In genomic region chr4:63260506-63260905, GRCm38 (mm10) we compare ENCODE assay signal across 16 mouse cellular contexts. TPM values are rescaled to one million over a fixed set of nuclear protein-coding genes. Genes with fewer than 3 reads are reported as not detected.
DNase-seq lines count a peak whose midpoint lies in the region; ATAC-seq and TF ChIP-seq lines count a peak whose summit lies in the region.
"Had no signal": no experiment of that assay in that cellular context is flagged by ENCODE, and none has a peak within 500 bp of the region (broad histone marks: within the 10 kb centered on the region; RNA-seq: fewer than 3 reads in every experiment).

No protein-coding gene starts in this region.

- H3K27ac ChIP-seq in heart, embryonic 13.5 days (replicated peaks), result peak overlapping the region; percentile 72
- H3K27ac ChIP-seq in heart, adult 2 months, result no peak overlapping the region
- H3K27ac ChIP-seq in limb, embryonic 13.5 days, result no peak overlapping the region
- H3K27ac ChIP-seq in limb, embryonic 10.5 days, result no peak overlapping the region
- no peak overlapping the region; the same call in 1 of the 2 replicates for H3K27ac ChIP-seq in embryonic facial prominence, embryonic 14.5 days (replicated peaks; ENCODE audit: low read depth, low read length)
- no peak overlapping the region for H3K27ac ChIP-seq in intestine, postnatal 0 days (ENCODE audit: low read depth, low read length)
- H3K27ac ChIP-seq: kidney, postnatal 0 days; midbrain, embryonic 12.5 days had no signal

- H3K4me1 ChIP-seq in heart, embryonic 13.5 days, result peaks cover 30% of the 10 kb centered on the region
- peaks cover 2% of the 10 kb centered on the region; the same call in 1 of the 2 replicates for H3K4me1 ChIP-seq in heart, adult 2 months (ENCODE audit: control insufficient read depth, insufficient read depth, low read length)
- H3K4me1 ChIP-seq in limb, embryonic 13.5 days, result peaks cover 23% of the 10 kb centered on the region
- peaks cover 20% of the 10 kb centered on the region for H3K4me1 ChIP-seq in limb, embryonic 10.5 days
- no peaks in the 10 kb centered on the region for H3K4me1 ChIP-seq in embryonic facial prominence, embryonic 14.5 days (ENCODE audit: control insufficient read depth, insufficient read depth, low read length)
- no peaks in the 10 kb centered on the region for H3K4me1 ChIP-seq in intestine, postnatal 0 days (replicated peaks; ENCODE audit: control insufficient read depth, insufficient read depth, low read length)

- no peak for DNase-seq in heart, adult 2 months
- no peak for DNase-seq in limb, embryonic 10.5 days (ENCODE audit: low spot score)
- peak; percentile 28 for DNase-seq in embryonic facial prominence, embryonic 14.5 days (ENCODE audit: low spot score)
- no peak for DNase-seq in embryo, embryonic 11 days
- DNase-seq: cerebellum, adult 11-12 months; gastrocnemius, postnatal 36 days; lung, adult 18-20 months; right cerebral cortex, postnatal 14 days; thymus, adult 2 months had no signal

- H3K4me3 ChIP-seq in heart, embryonic 13.5 days, result no peak overlapping the region
- H3K4me3 ChIP-seq in heart, adult 2 months, result no peak overlapping the region
- H3K4me3 ChIP-seq in limb, embryonic 13.5 days, result no peak overlapping the region
- H3K4me3 ChIP-seq in limb, embryonic 10.5 days, result no peak overlapping the region
- no peak overlapping the region for H3K4me3 ChIP-seq in embryonic facial prominence, embryonic 14.5 days (ENCODE audit: low read depth, low read length)
- no peak overlapping the region for H3K4me3 ChIP-seq in intestine, postnatal 0 days (ENCODE audit: low read depth, low read length)
- H3K4me3 ChIP-seq: midbrain, embryonic 12.5 days; myocyte had no signal

- TF ChIP-seq CTCF in heart, adult 2 months (IDR thresholded peaks at IDR 0.05), result no peak
- TF ChIP-seq CTCF in intestine, postnatal 0 days (IDR thresholded peaks at IDR 0.05; ENCODE audit: low read depth), result no peak

- peak; percentile 81 for ATAC-seq in heart, embryonic 13.5 days (ENCODE audit: extremely low read depth, insufficient number of reproducible peaks, low FRiP score, low TSS enrichment)
- peak; percentile 46; the same call in 1 of the 2 replicates for ATAC-seq in limb, embryonic 13.5 days (ENCODE audit: low FRiP score, low read depth)
- peak; percentile 48; the same call in 1 of the 2 replicates for ATAC-seq in embryonic facial prominence, embryonic 14.5 days (ENCODE audit: low read depth)
- ATAC-seq in intestine, postnatal 0 days, result peak; percentile 67

- H3K9me3 ChIP-seq in heart, embryonic 13.5 days, result no peaks in the 10 kb centered on the region
- no peaks in the 10 kb centered on the region for H3K9me3 ChIP-seq in limb, embryonic 13.5 days
- no peaks in the 10 kb centered on the region for H3K9me3 ChIP-seq in limb, embryonic 10.5 days (replicated peaks)
- H3K9me3 ChIP-seq in embryonic facial prominence, embryonic 14.5 days (ENCODE audit: control insufficient read depth, low read length), result no peaks in the 10 kb centered on the region
- H3K9me3 ChIP-seq in intestine, postnatal 0 days (ENCODE audit: control insufficient read depth), result no peaks in the 10 kb centered on the region
- H3K9me3 ChIP-seq: midbrain, embryonic 12.5 days had no signal

- TF ChIP-seq POLR2A in heart, adult 2 months (IDR thresholded peaks at IDR 0.05; ENCODE audit: insufficient read depth, low read depth, low read length), result no peak

- intact Hi-C loops in heart, adult 2 months (cut with DNase I), result no loop called here

- WGBS in heart, embryonic 13.5 days, result 33% methylated on average over 10 of the region's 10 CpGs
- WGBS in heart, adult 2 months, result 47% methylated on average over 10 of the region's 10 CpGs
- WGBS in limb, embryonic 13.5 days, result 84% methylated on average over 10 of the region's 10 CpGs
- 94% methylated on average over 10 of the region's 10 CpGs for WGBS in limb, embryonic 10.5 days
- 69% methylated on average over 10 of the region's 10 CpGs for WGBS in embryonic facial prominence, embryonic 14.5 days
- WGBS in intestine, postnatal 0 days, result 45% methylated on average over 10 of the region's 10 CpGs

- no peak overlapping the region for H3K9ac ChIP-seq in heart, embryonic 13.5 days
- no peak overlapping the region for H3K9ac ChIP-seq in heart, adult 2 months (ENCODE audit: low read depth, low read length)
- H3K9ac ChIP-seq in limb, embryonic 13.5 days, result no peak overlapping the region; the same call in 1 of the 2 replicates
- no peak overlapping the region for H3K9ac ChIP-seq in embryonic facial prominence, embryonic 14.5 days (ENCODE audit: low read depth, low read length)
- no peak overlapping the region for H3K9ac ChIP-seq in intestine, postnatal 0 days (ENCODE audit: low read depth, low read length)
- H3K9ac ChIP-seq: midbrain, embryonic 12.5 days had no signal

- no peak for TF ChIP-seq EP300 in heart, adult 2 months (IDR thresholded peaks at IDR 0.05; ENCODE audit: insufficient read depth, low read depth, low read length)

- peaks cover 9% of the 10 kb centered on the region for H3K36me3 ChIP-seq in heart, embryonic 13.5 days
- no peaks in the 10 kb centered on the region for H3K36me3 ChIP-seq in heart, adult 2 months (ENCODE audit: control insufficient read depth, insufficient read depth, low read length)
- peaks cover 86% of the 10 kb centered on the region for H3K36me3 ChIP-seq in limb, embryonic 13.5 days
- peaks cover 43% of the 10 kb centered on the region for H3K36me3 ChIP-seq in limb, embryonic 10.5 days
- peaks cover 57% of the 10 kb centered on the region for H3K36me3 ChIP-seq in embryonic facial prominence, embryonic 14.5 days (ENCODE audit: control insufficient read depth, insufficient read depth, low read length)
- peaks cover 21% of the 10 kb centered on the region; the same call in 1 of the 2 replicates for H3K36me3 ChIP-seq in intestine, postnatal 0 days (ENCODE audit: control insufficient read depth, insufficient read depth)
- H3K36me3 ChIP-seq: midbrain, embryonic 12.5 days had no signal

- H3K79me2 ChIP-seq in heart, adult 2 months (replicated peaks; ENCODE audit: control insufficient read depth, insufficient read depth, low read length), result no peaks in the 10 kb centered on the region

- peak overlapping the region; percentile 1; the same call in 1 of the 2 replicates for H3K4me2 ChIP-seq in heart, embryonic 13.5 days
- H3K4me2 ChIP-seq in limb, embryonic 13.5 days (replicated peaks), result no peak overlapping the region
- no peak overlapping the region for H3K4me2 ChIP-seq in embryonic facial prominence, embryonic 14.5 days (ENCODE audit: low read depth, low read length)
- H3K4me2 ChIP-seq in intestine, postnatal 0 days (replicated peaks; ENCODE audit: low read depth), result no peak overlapping the region
- H3K4me2 ChIP-seq: midbrain, embryonic 12.5 days had no signal

- H3K27me3 ChIP-seq in heart, embryonic 13.5 days (replicated peaks), result no peaks in the 10 kb centered on the region
- H3K27me3 ChIP-seq in heart, adult 2 months (ENCODE audit: control insufficient read depth, insufficient read depth, low read length), result no peaks in the 10 kb centered on the region
- no peaks in the 10 kb centered on the region for H3K27me3 ChIP-seq in limb, embryonic 13.5 days
- no peaks in the 10 kb centered on the region for H3K27me3 ChIP-seq in limb, embryonic 10.5 days (ENCODE audit: low read depth, poor library complexity, severe bottlenecking)
- H3K27me3 ChIP-seq in embryonic facial prominence, embryonic 14.5 days (replicated peaks; ENCODE audit: control insufficient read depth, insufficient read depth, low read length), result no peaks in the 10 kb centered on the region
- no peaks in the 10 kb centered on the region for H3K27me3 ChIP-seq in intestine, postnatal 0 days (replicated peaks; ENCODE audit: control insufficient read depth, insufficient read depth, low read length)
- H3K27me3 ChIP-seq: midbrain, embryonic 12.5 days had no signal

RNA-seq across cellular contexts. Expression of gene Col27a1, which starts 46.7 kb away (rescaled TPM):
- 3.7 and 4.2 TPM in 2 replicates for polyA plus RNA-seq in heart, embryonic 13.5 days (2015; fragmentation: Nextera tagmentation; extraction: Ambion mirVana)
- total RNA-seq in heart, adult 2 months (2021), result 1 to 10 TPM in 1 of 2 experiments, under 1 TPM in 1; 0.86 to 1.8 TPM
- 3.1 and 3.8 TPM in 2 replicates for polyA plus RNA-seq in heart, adult 2 months (2012; rRNA removed)
- 32.1 and 32.3 TPM in 2 replicates for polyA plus RNA-seq in limb, embryonic 13.5 days (2015; fragmentation: Nextera tagmentation; extraction: Ambion mirVana)
- polyA plus RNA-seq in limb, embryonic 10.5 days (2016; fragmentation: Nextera tagmentation; extraction: Ambion mirVana), result 7.4 and 9.4 TPM in 2 replicates
- polyA plus RNA-seq in embryonic facial prominence, embryonic 14.5 days (2014; fragmentation: Nextera tagmentation; extraction: Ambion mirVana), result 23.5 and 25.6 TPM in 2 replicates
- 5.0 and 7.2 TPM in 2 replicates for polyA plus RNA-seq in intestine, postnatal 0 days (2015; fragmentation: Nextera tagmentation; extraction: Ambion mirVana)
- total RNA-seq: MEL had no signal
